ENCODE assay signal across 23 mouse cellular contexts in genomic region chr3:51627741-51628140, GRCm38 (mm10). TPM values are rescaled to one million over a fixed set of nuclear protein-coding genes. Genes with fewer than 3 reads are reported as not detected.
A peak's percentile ranks its signal among the peaks of the same experiment; 100 is the strongest.
DNase-seq lines count a peak whose midpoint lies in the region; ATAC-seq lines count a peak whose summit lies in the region.
"Had no signal": no experiment of that assay in that cellular context is flagged by ENCODE, and none has a peak within 500 bp of the region (broad histone marks: within the 10 kb centered on the region; RNA-seq: fewer than 3 reads in every experiment).

No protein-coding gene starts in this region.

- 0 out of 2 replicates have a peak, but pooled peaks cover 3% of the 10 kb centered on the region for H3K9me3 ChIP-seq in kidney, embryonic 14.5 days (ENCODE audit: control insufficient read depth, low read length)

- H3K4me2 ChIP-seq in kidney, embryonic 14.5 days (replicated peaks; ENCODE audit: low read depth, low read length): no peak overlapping the region
- H3K4me2 ChIP-seq: embryonic facial prominence, embryonic 12.5 days had no signal

- DNase-seq in adrenal gland, adult (ENCODE audit: inconsistent age in 2 of 2, low spot score in 1 of 2): peak; percentile 71 to 89
- no peak for DNase-seq in adrenal gland, postnatal 4 days (ENCODE audit: low spot score in 2 of 2)
- DNase-seq in adrenal gland, adult 2 months: peak; percentile 80
- DNase-seq in adrenal gland, postnatal 10 days: peak; percentile 45
- peak; percentile 34 for DNase-seq in adrenal gland, postnatal 25 days
- DNase-seq in ovary, postnatal 36 days (ENCODE audit: low spot score): no peak
- no peak for DNase-seq in thymus, postnatal 10 days (ENCODE audit: low spot score in 2 of 2)
- DNase-seq: B cell, adult 2 months; cerebellum, adult 11-12 months; cerebellum, adult 2 months; cerebellum, adult 9-10 months; cerebellum, postnatal 10 days; cerebellum, postnatal 25 days had no signal

- WGBS in kidney, embryonic 14.5 days: 74% methylated on average over 3 of the region's 3 CpGs

- H3K27ac ChIP-seq in kidney, embryonic 14.5 days (ENCODE audit: low read depth, low read length): no peak overlapping the region
- H3K27ac ChIP-seq: embryonic facial prominence, embryonic 10.5 days; embryonic facial prominence, embryonic 12.5 days had no signal

- H3K4me3 ChIP-seq in kidney, embryonic 14.5 days (ENCODE audit: low read length): no peak overlapping the region
- H3K4me3 ChIP-seq: embryonic facial prominence, embryonic 10.5 days; embryonic facial prominence, embryonic 12.5 days had no signal

- ATAC-seq in kidney, embryonic 14.5 days (ENCODE audit: low FRiP score, low TSS enrichment): no peak
- ATAC-seq: activated CD4-positive, CD25-positive, alpha-beta regulatory T cell, adult 4 months; CD4-positive, CD25-positive, alpha-beta regulatory T cell, adult 4 months; forebrain, embryonic 14.5 days; forebrain, embryonic 16.5 days; Patski had no signal

- H3K27me3 ChIP-seq in kidney, embryonic 14.5 days (ENCODE audit: control insufficient read depth, insufficient read depth, low read length): no peaks in the 10 kb centered on the region
- H3K27me3 ChIP-seq: CH12.LX; embryonic facial prominence, embryonic 12.5 days; Patski had no signal

- H3K36me3 ChIP-seq in kidney, embryonic 14.5 days (ENCODE audit: control insufficient read depth, insufficient read depth, low read length): no peaks in the 10 kb centered on the region
- H3K36me3 ChIP-seq: embryonic facial prominence, embryonic 10.5 days; embryonic facial prominence, embryonic 12.5 days; G1E had no signal

- H3K4me1 ChIP-seq in kidney, embryonic 14.5 days (ENCODE audit: control insufficient read depth, insufficient read depth, low read length): no peaks in the 10 kb centered on the region
- H3K4me1 ChIP-seq: embryonic facial prominence, embryonic 10.5 days; embryonic facial prominence, embryonic 12.5 days had no signal

- no peak overlapping the region for H3K9ac ChIP-seq in kidney, embryonic 14.5 days (ENCODE audit: low read depth, low read length)
- H3K9ac ChIP-seq: embryonic facial prominence, embryonic 12.5 days had no signal

RNA-seq across cellular contexts. Expression of gene Mgst2, which starts 32.4 kb away (rescaled TPM):
- 10 to 100 TPM; 63.7 to 69.5 TPM for total RNA-seq in adrenal gland, postnatal 4 days (2021)
- total RNA-seq in adrenal gland, adult 2 months (2021): 100 to 1,000 TPM; 189 to 200 TPM
- 2.6 and 3.3 TPM in 2 replicates for polyA plus RNA-seq in adrenal gland, adult 2 months (2012; rRNA removed)
- total RNA-seq in adrenal gland, postnatal 10 days (2021): 10 to 100 TPM; 45.3 to 46.4 TPM
- total RNA-seq in adrenal gland, postnatal 25 days (2021): 220 and 309 TPM in 2 replicates
- 0.51 and 0.99 TPM in 2 replicates for polyA plus RNA-seq in kidney, embryonic 14.5 days (2014; fragmentation: Nextera tagmentation; extraction: Ambion mirVana)
- polyA plus RNA-seq: forebrain, embryonic 14.5 days had no signal

Comparison
In these comparisons a context has a peak if more than half of its experiments do, and no peak if none do; other contexts are left out.
1. DNase-seq: peak in adrenal gland, adult (2 of 2), adrenal gland, adult 2 months (single experiment), adrenal gland, postnatal 10 days (single experiment) and adrenal gland, postnatal 25 days (single experiment); none in adrenal gland, postnatal 4 days (0 of 2), ovary, postnatal 36 days (single experiment) and thymus, postnatal 10 days (0 of 2).